Mouse (Mus musculus): ENCODE results near the gene 4933430I17Rik. TPM values are rescaled to one million over a fixed set of nuclear protein-coding genes. Genes with fewer than 3 reads are reported as not detected.
A peak's percentile ranks its signal among the peaks of the same experiment; 100 is the strongest.
"Not testable (repeated sequence)": the region's sequence is repeated elsewhere in the genome, so short reads cannot be mapped to it uniquely, and the experiment has no call there.

The 4933430I17Rik gene
- 1.5 and 1.7 TPM in 2 replicates for polyA plus RNA-seq (2016; fragmentation: Nextera tagmentation; extraction: Ambion mirVana)

GRCm38 (mm10) chr4:62524651-62525488, at the start of gene 4933430I17Rik, which contains the start of gene Pole3:
TSS of gene 4933430I17Rik (plus strand) at chr4:62525369.
TSS of gene Pole3 (minus strand) at chr4:62525068.
- Histone ChIP-seq H3K9me3 (replicated peaks) (no peaks in the 10 kb centered on the region), H3K4me1 (peaks cover 25% of the 10 kb centered on the region), H3K4me3 (peak within 1 kb of the TSS; percentile 92), H3K36me3 (peaks cover 24% of the 10 kb centered on the region), H3K27ac (replicated peaks) (peak within 1 kb of the TSS; percentile 98), H3K27me3 (ENCODE audit: low read depth, poor library complexity, severe bottlenecking) (no peaks in the 10 kb centered on the region)
- DNase-seq (ENCODE audit: low spot score): peak; percentile 98
- 0% methylated on average over 59 of the region's 59 CpGs for WGBS

GRCm38 (mm10) chr4:62475793-62476192, 49.4 kb upstream of the 4933430I17Rik start:
- Histone ChIP-seq H3K9me3 (replicated peaks) (no peaks in the 10 kb centered on the region), H3K36me3 (no peaks in the 10 kb centered on the region), H3K27ac (replicated peaks) (no peak overlapping the region), H3K27me3 (ENCODE audit: low read depth, poor library complexity, severe bottlenecking) (peaks cover 33% of the 10 kb centered on the region), H3K4me3 (no peak overlapping the region), H3K4me1 (peaks cover 12% of the 10 kb centered on the region)
- 91% methylated on average over 6 of the region's 6 CpGs for WGBS
- no peak for DNase-seq (ENCODE audit: low spot score)

- no peak overlapping the region for H3K4me3 ChIP-seq
- no peaks in the 10 kb centered on the region for H3K9me3 ChIP-seq (replicated peaks)
- H3K27me3 ChIP-seq (ENCODE audit: low read depth, poor library complexity, severe bottlenecking): peaks cover 51% of the 10 kb centered on the region
- no peaks in the 10 kb centered on the region for H3K36me3 ChIP-seq
- WGBS: 91% methylated on average over 6 of the region's 6 CpGs
- H3K27ac ChIP-seq (replicated peaks): no peak overlapping the region
- no peak for DNase-seq (ENCODE audit: low spot score)
- H3K4me1 ChIP-seq: peaks cover 11% of the 10 kb centered on the region
These were observed 47.5 kb upstream of the 4933430I17Rik start for GRCm38 (mm10) chr4:62477542-62478244.

GRCm38 (mm10) chr4:62479593-62479936, 45.6 kb upstream of the 4933430I17Rik start:
- WGBS: 14% methylated on average over 11 of the region's 11 CpGs
- not testable (repeated sequence) for DNase-seq (ENCODE audit: low spot score); H3K36me3 ChIP-seq; H3K27ac ChIP-seq (replicated peaks); H3K9me3 ChIP-seq (replicated peaks)
- peaks cover 11% of the 10 kb centered on the region for H3K4me1 ChIP-seq
- peaks cover 51% of the 10 kb centered on the region for H3K27me3 ChIP-seq (ENCODE audit: low read depth, poor library complexity, severe bottlenecking)
- peak overlapping the region; percentile 58 for H3K4me3 ChIP-seq

GRCm38 (mm10) chr4:62479937-62480708, 45.0 kb upstream of the 4933430I17Rik start, which contains the start of gene Bspry:
TSS of gene Bspry (plus strand) at chr4:62480053.
- Histone ChIP-seq H3K36me3 (no peaks in the 10 kb centered on the region), H3K4me1 (peaks cover 11% of the 10 kb centered on the region), H3K4me3 (peak within 1 kb of the TSS; percentile 58), H3K9me3 (replicated peaks) (no peaks in the 10 kb centered on the region), H3K27ac (replicated peaks) (no peak within 1 kb of the TSS), H3K27me3 (ENCODE audit: low read depth, poor library complexity, severe bottlenecking) (peaks cover 51% of the 10 kb centered on the region)
- WGBS: 2% methylated on average over 71 of the region's 71 CpGs
- DNase-seq (ENCODE audit: low spot score): peak; percentile 33

GRCm38 (mm10) chr4:62480709-62481605, 44.2 kb upstream of the 4933430I17Rik start:
- Histone ChIP-seq H3K4me1 (peaks cover 11% of the 10 kb centered on the region), H3K4me3 (no peak overlapping the region), H3K9me3 (replicated peaks) (no peaks in the 10 kb centered on the region), H3K36me3 (no peaks in the 10 kb centered on the region), H3K27me3 (ENCODE audit: low read depth, poor library complexity, severe bottlenecking) (peaks cover 51% of the 10 kb centered on the region), H3K27ac (replicated peaks) (no peak overlapping the region)
- WGBS: 54% methylated on average over 10 of the region's 10 CpGs
- no peak for DNase-seq (ENCODE audit: low spot score)

GRCm38 (mm10) chr4:62484928-62485327, 40.2 kb upstream of the 4933430I17Rik start:
- H3K4me3 ChIP-seq: no peak overlapping the region
- peaks cover 26% of the 10 kb centered on the region for H3K27me3 ChIP-seq (ENCODE audit: low read depth, poor library complexity, severe bottlenecking)
- H3K9me3 ChIP-seq (replicated peaks): no peaks in the 10 kb centered on the region
- no peak for DNase-seq (ENCODE audit: low spot score)
- 87% methylated on average over 3 of the region's 3 CpGs for WGBS
- no peaks in the 10 kb centered on the region for H3K36me3 ChIP-seq
- peaks cover 9% of the 10 kb centered on the region for H3K4me1 ChIP-seq
- no peak overlapping the region for H3K27ac ChIP-seq (replicated peaks)

- no peak for DNase-seq (ENCODE audit: low spot score)
These were observed 39.6 kb upstream of the 4933430I17Rik start for GRCm38 (mm10) chr4:62485450-62486161.

GRCm38 (mm10) chr4:62486162-62486696, 38.9 kb upstream of the 4933430I17Rik start:
- H3K9me3 ChIP-seq (replicated peaks): no peaks in the 10 kb centered on the region
- DNase-seq (ENCODE audit: low spot score): no peak
- H3K4me3 ChIP-seq: no peak overlapping the region
- H3K27ac ChIP-seq (replicated peaks): no peak overlapping the region
- 0 out of 2 replicates have a peak, but pooled peaks cover 6% of the 10 kb centered on the region for H3K4me1 ChIP-seq
- peaks cover 13% of the 10 kb centered on the region for H3K27me3 ChIP-seq (ENCODE audit: low read depth, poor library complexity, severe bottlenecking)
- no peaks in the 10 kb centered on the region for H3K36me3 ChIP-seq
- WGBS: 91% methylated on average over 15 of the region's 15 CpGs

More at GRCm38 (mm10) chr4:62485450-62486161, 39.6 kb upstream of the 4933430I17Rik start:
- WGBS: 83% methylated on average over 8 of the region's 8 CpGs
- Histone ChIP-seq H3K9me3 (replicated peaks) (no peaks in the 10 kb centered on the region), H3K27ac (replicated peaks) (no peak overlapping the region), H3K4me3 (no peak overlapping the region), H3K27me3 (ENCODE audit: low read depth, poor library complexity, severe bottlenecking) (peaks cover 19% of the 10 kb centered on the region), H3K4me1 (0 out of 2 replicates have a peak, but pooled peaks cover 6% of the 10 kb centered on the region), H3K36me3 (no peaks in the 10 kb centered on the region)

- WGBS: 94% methylated on average over 5 of the region's 5 CpGs
- Histone ChIP-seq H3K36me3 (no peaks in the 10 kb centered on the region), H3K4me1 (0 out of 2 replicates have a peak, but pooled peaks cover 6% of the 10 kb centered on the region), H3K4me3 (no peak overlapping the region), H3K27ac (replicated peaks) (no peak overlapping the region), H3K9me3 (replicated peaks) (no peaks in the 10 kb centered on the region), H3K27me3 (ENCODE audit: low read depth, poor library complexity, severe bottlenecking) (peaks cover 4% of the 10 kb centered on the region)
- DNase-seq (ENCODE audit: low spot score): no peak
These were observed 38.0 kb upstream of the 4933430I17Rik start for GRCm38 (mm10) chr4:62487172-62487571.

GRCm38 (mm10) chr4:62487914-62488313, 37.3 kb upstream of the 4933430I17Rik start:
- H3K36me3 ChIP-seq: no peaks in the 10 kb centered on the region
- H3K27me3 ChIP-seq (ENCODE audit: low read depth, poor library complexity, severe bottlenecking): no peaks in the 10 kb centered on the region
- 0 out of 2 replicates have a peak, but pooled peaks cover 6% of the 10 kb centered on the region for H3K4me1 ChIP-seq
- no peak for DNase-seq (ENCODE audit: low spot score)
- H3K4me3 ChIP-seq: no peak overlapping the region
- no peak overlapping the region for H3K27ac ChIP-seq (replicated peaks)
- WGBS: 87% methylated on average over 2 of the region's 2 CpGs
- H3K9me3 ChIP-seq (replicated peaks): no peaks in the 10 kb centered on the region
